In the genomic region with DNA sequence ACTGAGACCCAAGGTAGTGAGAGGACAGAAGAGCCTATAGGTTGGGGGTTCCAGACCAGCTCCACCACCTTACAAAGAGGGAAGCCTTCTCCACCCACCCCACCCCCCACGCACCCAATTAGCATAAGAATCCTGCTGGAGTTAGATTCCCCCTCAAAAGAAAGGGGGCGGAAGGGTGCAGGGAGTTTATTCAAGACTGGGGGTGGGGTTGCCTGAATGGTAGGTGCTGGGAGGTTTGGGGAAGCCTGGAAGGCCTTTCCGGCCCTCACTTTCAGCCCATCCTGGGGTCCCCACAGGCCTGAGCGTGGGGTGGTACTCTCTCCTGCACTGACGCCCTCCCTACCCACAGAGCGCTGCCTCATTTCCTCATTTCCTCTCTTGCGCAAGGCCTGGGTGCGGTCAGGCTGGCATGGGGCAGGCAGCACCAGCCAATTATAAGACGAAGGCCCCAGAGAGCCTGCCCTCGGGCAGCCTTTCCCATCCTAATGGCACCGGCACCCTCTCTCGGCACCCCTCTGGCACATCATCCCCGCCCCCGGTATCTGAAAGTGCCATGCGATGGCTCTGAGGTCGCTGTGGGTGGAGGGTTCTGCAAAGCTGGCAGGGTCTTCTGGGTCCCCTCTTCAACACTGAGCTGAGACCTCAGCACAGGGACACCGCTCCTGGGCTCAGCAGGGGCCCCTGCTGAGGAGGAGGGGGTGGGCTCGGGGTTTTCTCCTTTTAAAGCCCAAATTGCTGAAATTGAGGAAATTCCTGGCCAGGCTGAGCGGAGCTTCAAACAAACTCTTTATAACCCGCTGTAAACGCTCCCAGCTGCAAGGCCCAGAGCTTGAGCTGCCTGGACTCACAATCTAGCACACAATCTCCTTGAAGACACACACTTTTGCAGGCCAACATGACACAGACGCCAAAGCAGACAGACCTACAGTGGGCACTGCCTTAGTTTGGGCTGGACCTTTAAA, we compare ENCODE assay signal across 8 mouse cellular contexts. TPM values are rescaled to one million over a fixed set of nuclear protein-coding genes. Genes with fewer than 3 reads are reported as not detected.
DNase-seq lines count a peak whose midpoint lies in the region; ATAC-seq lines count a peak whose summit lies in the region.

No protein-coding gene starts in this region.

- no peaks in the 10 kb centered on the region for H3K9me3 ChIP-seq in heart, embryonic 14.5 days (ENCODE audit: control insufficient read depth, low read length)

- H3K27me3 ChIP-seq in heart, embryonic 14.5 days (ENCODE audit: control insufficient read depth, insufficient read depth, low read length) = peaks cover 45% of the 10 kb centered on the region

- peak; percentile 75 for ATAC-seq in common myeloid progenitor, adult 5-6 weeks (replicated peaks; ENCODE audit: low read depth, poor library complexity, severe bottlenecking)
- ATAC-seq in heart, embryonic 14.5 days (ENCODE audit: insufficient number of reproducible peaks, insufficient read depth, low FRiP score, low read depth) = no peak
- peak; percentile 70 for ATAC-seq in megakaryocyte progenitor cell, adult 5-6 weeks (replicated peaks; ENCODE audit: poor library complexity)

- H3K4me3 ChIP-seq in heart, embryonic 14.5 days (ENCODE audit: control insufficient read depth in 1 of 2, insufficient read depth in 1 of 2, low read depth in 1 of 2, low read length in 2 of 2) = no peak overlapping the region; a peak in 1 of 4 replicates

- DNase-seq in kidney, adult 11 months = peak; percentile 62
- no peak for DNase-seq in kidney, adult 8-10 months
- peak; percentile 42 to 63 for DNase-seq in kidney, postnatal 4 days
- peak; percentile 55 to 79 for DNase-seq in urinary bladder, postnatal 4 days (ENCODE audit: low spot score in 2 of 2)
- no peak for DNase-seq in left cerebral cortex, adult 9 months (ENCODE audit: low spot score in 2 of 2)

- WGBS in heart, embryonic 14.5 days = 27% methylated on average over 22 of the region's 22 CpGs

- peak overlapping the region; percentile 54 for H3K9ac ChIP-seq in heart, embryonic 14.5 days (ENCODE audit: low read length)

- H3K27ac ChIP-seq in heart, embryonic 14.5 days (replicated peaks in 1 of 2; ENCODE audit: control insufficient read depth in 1 of 2, insufficient read depth in 1 of 2, low read depth in 2 of 2, low read length in 2 of 2) = 0 out of 4 replicates have a peak overlapping the region, but pooled peaks of 1 of the 2 experiments have one; percentile 12

- peak overlapping the region; percentile 98 for H3K4me2 ChIP-seq in heart, embryonic 14.5 days (ENCODE audit: low read length)

- H3K36me3 ChIP-seq in heart, embryonic 14.5 days (ENCODE audit: control insufficient read depth, insufficient read depth, low read length) = peaks cover 6% of the 10 kb centered on the region; the same call in 1 of the 2 replicates

- peaks cover 10 to 20% of the 10 kb centered on the region in 2 experiments; a peak in 3 of 4 replicates for H3K4me1 ChIP-seq in heart, embryonic 14.5 days (ENCODE audit: control insufficient read depth in 2 of 2, insufficient read depth in 2 of 2, low read length in 2 of 2)

RNA-seq across cellular contexts. Expression of a gene that starts 11.8 kb away (rescaled TPM):
- total RNA-seq in common myeloid progenitor, adult 5-6 weeks (2017) = 81.3 and 108 TPM in 2 replicates
- 0.65 and 1.4 TPM in 2 replicates for polyA plus RNA-seq in heart, embryonic 14.5 days (2014; fragmentation: Nextera tagmentation; extraction: Ambion mirVana)
- total RNA-seq in megakaryocyte progenitor cell, adult 5-6 weeks (2015) = 26.6 and 29.2 TPM in 2 replicates
- 36.7 and 44.6 TPM in 2 replicates for total RNA-seq in megakaryocyte progenitor cell, adult 5-6 weeks (2017)

RNA-seq across cellular contexts. Expression of a gene that starts 13.8 kb away (rescaled TPM):
- 1.2 and 3.9 TPM in 2 replicates for total RNA-seq in common myeloid progenitor, adult 5-6 weeks (2017)
- polyA plus RNA-seq in heart, embryonic 14.5 days (2014; fragmentation: Nextera tagmentation; extraction: Ambion mirVana) = 6.7 and 7.6 TPM in 2 replicates
- total RNA-seq in megakaryocyte progenitor cell, adult 5-6 weeks (2015) = 4.1 and 4.8 TPM in 2 replicates
- total RNA-seq in megakaryocyte progenitor cell, adult 5-6 weeks (2017) = 3.9 and 4.2 TPM in 2 replicates

RNA-seq across cellular contexts. Expression of a gene that starts 26.9 kb away (rescaled TPM):
- not detected in 2 replicates for total RNA-seq in common myeloid progenitor, adult 5-6 weeks (2017)
- polyA plus RNA-seq in heart, embryonic 14.5 days (2014; fragmentation: Nextera tagmentation; extraction: Ambion mirVana) = 0.15 TPM in 1 of 2 replicates, not detected in the other
- not detected in 2 replicates for total RNA-seq in megakaryocyte progenitor cell, adult 5-6 weeks (2015)
- total RNA-seq in megakaryocyte progenitor cell, adult 5-6 weeks (2017) = not detected in 2 replicates

RNA-seq across cellular contexts. Expression of a gene that starts 35.7 kb away (rescaled TPM):
- 16.8 and 21.0 TPM in 2 replicates for total RNA-seq in common myeloid progenitor, adult 5-6 weeks (2017)
- 39.2 and 41.3 TPM in 2 replicates for polyA plus RNA-seq in heart, embryonic 14.5 days (2014; fragmentation: Nextera tagmentation; extraction: Ambion mirVana)
- 28.2 and 33.0 TPM in 2 replicates for total RNA-seq in megakaryocyte progenitor cell, adult 5-6 weeks (2015)
- 17.8 and 25.5 TPM in 2 replicates for total RNA-seq in megakaryocyte progenitor cell, adult 5-6 weeks (2017)

RNA-seq across cellular contexts. Expression of a gene that starts 39.0 kb away (rescaled TPM):
- total RNA-seq in common myeloid progenitor, adult 5-6 weeks (2017) = 7.0 and 27.8 TPM in 2 replicates
- 35.1 and 36.4 TPM in 2 replicates for polyA plus RNA-seq in heart, embryonic 14.5 days (2014; fragmentation: Nextera tagmentation; extraction: Ambion mirVana)
- 6.3 and 10.2 TPM in 2 replicates for total RNA-seq in megakaryocyte progenitor cell, adult 5-6 weeks (2015)
- total RNA-seq in megakaryocyte progenitor cell, adult 5-6 weeks (2017) = 6.4 and 8.1 TPM in 2 replicates

Comparison
In these comparisons a context has a peak if more than half of its experiments do, and no peak if none do; other contexts are left out.
1. DNase-seq: peak in kidney, adult 11 months (single experiment), kidney, postnatal 4 days (2 of 2) and urinary bladder, postnatal 4 days (2 of 2); none in kidney, adult 8-10 months (0 of 2) and left cerebral cortex, adult 9 months (0 of 2).